In the genomic region with DNA sequence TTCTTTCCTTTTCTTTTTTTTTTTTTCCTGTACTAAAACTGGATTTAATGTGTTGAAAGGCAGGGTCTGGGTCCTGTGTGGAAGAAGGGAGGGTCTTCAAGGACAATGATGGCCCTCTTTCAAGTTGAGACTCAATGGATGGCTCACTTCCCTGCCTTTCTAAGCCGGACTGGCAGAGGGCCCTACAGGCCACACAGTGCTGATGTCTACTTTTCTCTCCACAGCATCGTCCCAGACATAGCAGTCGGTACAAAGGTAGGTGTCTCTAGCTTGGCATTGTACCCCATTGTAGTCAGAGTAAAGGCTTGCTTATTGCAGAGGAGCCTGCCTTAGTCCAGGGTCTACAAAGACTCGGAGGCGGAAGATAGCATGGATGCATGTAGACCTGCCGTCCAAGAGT, we compare ENCODE assay signal across 9 mouse cellular contexts. TPM values are rescaled to one million over a fixed set of nuclear protein-coding genes. Genes with fewer than 3 reads are reported as not detected.
DNase-seq lines count a peak whose midpoint lies in the region; ATAC-seq and TF ChIP-seq lines count a peak whose summit lies in the region.
"Had no signal": no experiment of that assay in that cellular context is flagged by ENCODE, and none has a peak within 500 bp of the region (broad histone marks: within the 10 kb centered on the region; RNA-seq: fewer than 3 reads in every experiment).

No protein-coding gene starts in this region.

- peak overlapping the region; percentile 61 for H3K27ac ChIP-seq in kidney, adult 2 months (ENCODE audit: insufficient read depth, low read depth, low read length)
- peak overlapping the region; percentile 96; the same call in 1 of the 2 replicates for H3K27ac ChIP-seq in bone marrow macrophage, adult 2 months (ENCODE audit: insufficient read depth, low read depth, low read length)
- no peak overlapping the region for H3K27ac ChIP-seq in hindbrain, embryonic 11.5 days (ENCODE audit: low read depth, low read length)
- no peak overlapping the region for H3K27ac ChIP-seq in midbrain, embryonic 11.5 days (ENCODE audit: low read depth, low read length)

- TF ChIP-seq CTCF in kidney, adult 2 months (conservative IDR thresholded peaks at IDR 0.05; ENCODE audit: insufficient read depth, insufficient read length, low read depth, low read length): no peak
- TF ChIP-seq CTCF in bone marrow macrophage, adult 2 months (IDR thresholded peaks at IDR 0.05; ENCODE audit: low read depth, low read length): no peak

- peak overlapping the region; percentile 96 for H3K9ac ChIP-seq in hindbrain, embryonic 11.5 days (ENCODE audit: low read depth, low read length)
- peak overlapping the region; percentile 100 for H3K9ac ChIP-seq in midbrain, embryonic 11.5 days (ENCODE audit: low read length)

- ATAC-seq in hindbrain, embryonic 11.5 days (ENCODE audit: low FRiP score): no peak
- ATAC-seq in midbrain, embryonic 11.5 days (ENCODE audit: low FRiP score): no peak
- ATAC-seq in activated CD4-positive, CD25-positive, alpha-beta regulatory T cell, adult 4 months: no peak

- WGBS in kidney, adult 2 months: 8% methylated on average over 6 of the region's 6 CpGs
- 56% methylated on average over 6 of the region's 6 CpGs for WGBS in hindbrain, embryonic 11.5 days
- WGBS in midbrain, embryonic 11.5 days: 56% methylated on average over 6 of the region's 6 CpGs

- no peaks in the 10 kb centered on the region for H3K27me3 ChIP-seq in kidney, adult 2 months (replicated peaks; ENCODE audit: control insufficient read depth, insufficient read depth, low read length)
- no peaks in the 10 kb centered on the region for H3K27me3 ChIP-seq in hindbrain, embryonic 11.5 days (ENCODE audit: control insufficient read depth, insufficient read depth, low read length)
- no peaks in the 10 kb centered on the region for H3K27me3 ChIP-seq in midbrain, embryonic 11.5 days (ENCODE audit: control insufficient read depth, insufficient read depth, low read length)

- no peak for TF ChIP-seq POLR2A in kidney, adult 2 months (IDR thresholded peaks at IDR 0.05; ENCODE audit: low read depth, low read length)
- TF ChIP-seq POLR2A in bone marrow macrophage, adult 2 months (IDR thresholded peaks at IDR 0.05; ENCODE audit: borderline replicate concordance, low read depth, low read length): no peak

- H3K36me3 ChIP-seq in kidney, adult 2 months (ENCODE audit: control insufficient read depth, insufficient read depth, low read length): peaks cover 18% of the 10 kb centered on the region
- peaks cover 20% of the 10 kb centered on the region for H3K36me3 ChIP-seq in hindbrain, embryonic 11.5 days (ENCODE audit: control insufficient read depth, insufficient read depth, low read length)
- H3K36me3 ChIP-seq in midbrain, embryonic 11.5 days (ENCODE audit: control insufficient read depth, insufficient read depth, low read length): peaks cover 31% of the 10 kb centered on the region

- H3K4me3 ChIP-seq in kidney, adult 2 months (ENCODE audit: insufficient read depth, low read depth, low read length): peak overlapping the region; percentile 78
- peak overlapping the region; percentile 94 for H3K4me3 ChIP-seq in bone marrow macrophage, adult 2 months (ENCODE audit: insufficient read depth, low read length)
- peak overlapping the region; percentile 100 for H3K4me3 ChIP-seq in hindbrain, embryonic 11.5 days (ENCODE audit: low read depth, low read length)
- peak overlapping the region; percentile 100 for H3K4me3 ChIP-seq in midbrain, embryonic 11.5 days (ENCODE audit: low read depth, low read length)

- peaks cover 71% of the 10 kb centered on the region for H3K4me1 ChIP-seq in kidney, adult 2 months (ENCODE audit: control insufficient read depth, insufficient read depth, low read length)
- H3K4me1 ChIP-seq in bone marrow macrophage, adult 2 months (ENCODE audit: control insufficient read depth, insufficient read depth, low read length): peaks cover 26% of the 10 kb centered on the region
- H3K4me1 ChIP-seq in hindbrain, embryonic 11.5 days (replicated peaks; ENCODE audit: control insufficient read depth, insufficient read depth, low read length): peaks cover 38% of the 10 kb centered on the region
- peaks cover 45% of the 10 kb centered on the region for H3K4me1 ChIP-seq in midbrain, embryonic 11.5 days (ENCODE audit: control insufficient read depth, insufficient read depth, low read length)

- no peaks in the 10 kb centered on the region for H3K9me3 ChIP-seq in hindbrain, embryonic 11.5 days (ENCODE audit: control insufficient read depth, low read length)
- no peaks in the 10 kb centered on the region for H3K9me3 ChIP-seq in midbrain, embryonic 11.5 days (ENCODE audit: control insufficient read depth, low read length)

- H3K4me2 ChIP-seq in hindbrain, embryonic 11.5 days (replicated peaks; ENCODE audit: low read depth, low read length): peak overlapping the region; percentile 99
- peak overlapping the region; percentile 97 for H3K4me2 ChIP-seq in midbrain, embryonic 11.5 days

- DNase-seq in kidney, adult 2 months: peak; percentile 30
- no peak for DNase-seq in kidney, adult 18-20 months
- no peak for DNase-seq in hindbrain, embryonic 11.5 days (ENCODE audit: low spot score)
- DNase-seq in midbrain, embryonic 11.5 days (ENCODE audit: low spot score, missing footprints): no peak
- no peak for DNase-seq in thymus, adult 18-20 months
- DNase-seq in urinary bladder, postnatal 25 days (ENCODE audit: low spot score): no peak

RNA-seq across cellular contexts. Expression of gene Ptbp1, which starts 2.1 kb away (rescaled TPM):
- 184 and 198 TPM in 2 replicates for polyA plus RNA-seq in kidney, adult 2 months (2012; rRNA removed)
- 129 and 141 TPM in 2 replicates for polyA plus RNA-seq in bone marrow macrophage, adult 2 months (2012; ENCODE audit: insufficient read depth, insufficient read length, missing spikeins)
- 141 and 152 TPM in 2 replicates for polyA plus RNA-seq in hindbrain, embryonic 11.5 days (2014; fragmentation: Nextera tagmentation; extraction: Ambion mirVana)
- polyA plus RNA-seq in midbrain, embryonic 11.5 days (2014; fragmentation: Nextera tagmentation; extraction: Ambion mirVana): 147 and 176 TPM in 2 replicates
- 100 to 1,000 TPM in 1 of 2 experiments, 10 to 100 TPM in 1; 94.0 to 159 TPM for polyA plus RNA-seq in activated CD4-positive, CD25-positive, alpha-beta regulatory T cell, adult 4 months (2017; shearing (Covaris generic))

RNA-seq across cellular contexts. Expression of gene Prtn3, which starts 18.0 kb away (rescaled TPM):
- polyA plus RNA-seq in kidney, adult 2 months (2012; rRNA removed): 0.67 and 0.99 TPM in 2 replicates
- not detected in 2 replicates for polyA plus RNA-seq in bone marrow macrophage, adult 2 months (2012; ENCODE audit: insufficient read depth, insufficient read length, missing spikeins)
- polyA plus RNA-seq in hindbrain, embryonic 11.5 days (2014; fragmentation: Nextera tagmentation; extraction: Ambion mirVana): 9.4 and 10.5 TPM in 2 replicates
- polyA plus RNA-seq in midbrain, embryonic 11.5 days (2014; fragmentation: Nextera tagmentation; extraction: Ambion mirVana): 11.9 and 12.1 TPM in 2 replicates
- polyA plus RNA-seq in activated CD4-positive, CD25-positive, alpha-beta regulatory T cell, adult 4 months (2017; shearing (Covaris generic)): not detected

RNA-seq across cellular contexts. Expression of gene Plppr3, which starts 18.2 kb away (rescaled TPM):
- polyA plus RNA-seq in kidney, adult 2 months (2012; rRNA removed): 2.7 and 3.2 TPM in 2 replicates
- polyA plus RNA-seq in bone marrow macrophage, adult 2 months (2012; ENCODE audit: insufficient read depth, insufficient read length, missing spikeins): not detected in 2 replicates
- 129 and 150 TPM in 2 replicates for polyA plus RNA-seq in hindbrain, embryonic 11.5 days (2014; fragmentation: Nextera tagmentation; extraction: Ambion mirVana)
- polyA plus RNA-seq in midbrain, embryonic 11.5 days (2014; fragmentation: Nextera tagmentation; extraction: Ambion mirVana): 112 and 117 TPM in 2 replicates
- 1 to 10 TPM; 1.6 to 2.1 TPM for polyA plus RNA-seq in activated CD4-positive, CD25-positive, alpha-beta regulatory T cell, adult 4 months (2017; shearing (Covaris generic))

RNA-seq across cellular contexts. Expression of gene Elane, which starts 29.8 kb away (rescaled TPM):
- 0.10 TPM in 1 of 2 replicates, not detected in the other for polyA plus RNA-seq in kidney, adult 2 months (2012; rRNA removed)
- 0.75 TPM in 1 of 2 replicates, not detected in the other for polyA plus RNA-seq in bone marrow macrophage, adult 2 months (2012; ENCODE audit: insufficient read depth, insufficient read length, missing spikeins)
- polyA plus RNA-seq in hindbrain, embryonic 11.5 days (2014; fragmentation: Nextera tagmentation; extraction: Ambion mirVana): 0.67 TPM in 1 of 2 replicates, not detected in the other
- polyA plus RNA-seq in midbrain, embryonic 11.5 days (2014; fragmentation: Nextera tagmentation; extraction: Ambion mirVana): 0.18 TPM in 1 of 2 replicates, not detected in the other
- not detected for polyA plus RNA-seq in activated CD4-positive, CD25-positive, alpha-beta regulatory T cell, adult 4 months (2017; shearing (Covaris generic))
- polyA plus RNA-seq: large intestine, adult 2 months had no signal

RNA-seq across cellular contexts. Expression of gene Cfd, which starts 34.4 kb away (rescaled TPM):
- 1,335 and 2,389 TPM in 2 replicates for polyA plus RNA-seq in kidney, adult 2 months (2012; rRNA removed)
- 1.3 TPM in 1 of 2 replicates, not detected in the other for polyA plus RNA-seq in bone marrow macrophage, adult 2 months (2012; ENCODE audit: insufficient read depth, insufficient read length, missing spikeins)
- not detected in 2 replicates for polyA plus RNA-seq in hindbrain, embryonic 11.5 days (2014; fragmentation: Nextera tagmentation; extraction: Ambion mirVana)
- not detected in 2 replicates for polyA plus RNA-seq in midbrain, embryonic 11.5 days (2014; fragmentation: Nextera tagmentation; extraction: Ambion mirVana)
- polyA plus RNA-seq in activated CD4-positive, CD25-positive, alpha-beta regulatory T cell, adult 4 months (2017; shearing (Covaris generic)): not detected

Comparison
In these comparisons a context has a peak if more than half of its experiments do, and no peak if none do; other contexts are left out.
1. H3K27ac ChIP-seq: peak in kidney, adult 2 months (single experiment) and bone marrow macrophage, adult 2 months (single experiment); none in hindbrain, embryonic 11.5 days (single experiment) and midbrain, embryonic 11.5 days (single experiment).
2. RNA of gene Plppr3, which starts 18.2 kb away (polyA plus RNA-seq): 129 to 150 TPM in hindbrain, embryonic 11.5 days and 112 to 117 TPM in midbrain, embryonic 11.5 days; 2.7 to 3.2 TPM in kidney, adult 2 months, 1.6 to 2.1 TPM in activated CD4-positive, CD25-positive, alpha-beta regulatory T cell, adult 4 months and not detected in bone marrow macrophage, adult 2 months; every median in the first group is over 10 times any median in the second.
3. Peak in every context shown above with its lines, with median percentiles within 50 percentile points of each other: H3K4me3 ChIP-seq.